Mouse (Mus musculus): ENCODE results near the gene Gm21972.

DNA sequence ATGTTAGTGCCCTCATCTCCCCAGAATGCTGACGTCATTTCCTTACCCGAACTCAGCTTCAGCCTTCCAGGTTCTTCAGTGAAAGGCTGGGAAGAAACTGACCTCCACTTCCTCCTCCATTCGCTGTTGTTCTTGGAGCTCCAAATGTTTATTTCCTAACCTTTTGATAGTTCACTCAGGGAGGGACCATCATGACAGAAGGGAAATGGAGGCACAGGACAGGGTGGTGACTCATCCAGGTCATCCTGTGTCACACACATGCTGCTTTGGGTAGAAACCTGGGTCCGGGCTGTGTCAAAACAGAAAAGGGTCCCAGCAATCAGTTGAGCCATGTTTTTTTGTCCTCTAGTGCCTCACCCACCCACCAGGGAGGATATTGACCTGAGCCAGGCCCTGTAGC is 9.7 kb downstream of the Gm21972 start:
- TF ChIP-seq POLR2A (IDR thresholded peaks at IDR 0.05; ENCODE audit: low read depth, low read length) (no peak), CTCF (IDR thresholded peaks at IDR 0.05; ENCODE audit: extremely low read depth, insufficient read length, insufficient replicate concordance, low read depth, low read length) (no peak)
